Mouse (Mus musculus): Measurements from ENCODE around the gene Flt1.

DNA sequence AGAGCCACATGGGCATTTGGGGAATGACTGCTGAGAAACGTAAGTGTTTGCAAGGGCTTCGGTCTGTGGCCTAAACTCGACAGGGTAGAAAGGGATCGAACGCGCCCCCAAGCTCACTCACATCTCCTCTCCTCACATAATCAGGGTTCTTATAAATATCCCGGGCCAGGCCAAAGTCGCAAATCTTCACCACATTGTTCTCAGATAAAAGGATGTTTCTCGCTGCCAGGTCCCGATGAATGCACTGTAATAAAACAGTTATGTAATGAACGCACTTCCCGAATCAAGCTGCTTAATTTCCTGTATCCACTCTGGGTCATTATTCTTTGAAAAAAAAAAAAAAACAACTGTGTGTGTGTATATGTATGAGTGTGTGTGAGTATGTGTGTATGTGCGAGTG lies 145.6 kb downstream of the Flt1 start:
- TF ChIP-seq CTCF (IDR thresholded peaks at IDR 0.05; ENCODE audit: borderline replicate concordance, control insufficient read depth, extremely low read depth, insufficient read depth, low read length, poor library complexity) (no peak), POLR2A (IDR thresholded peaks at IDR 0.05; ENCODE audit: control insufficient read depth, extremely low read depth, insufficient read depth, low read length, poor library complexity) (no peak)
